Mouse (Mus musculus): ENCODE measurements around the gene Ltbp4. TPM values are rescaled to one million over a fixed set of nuclear protein-coding genes. Genes with fewer than 3 reads are reported as not detected.

Gene Ltbp4
- polyA plus RNA-seq, 1 experiment from 2014 or later: 6.1 TPM

DNA sequence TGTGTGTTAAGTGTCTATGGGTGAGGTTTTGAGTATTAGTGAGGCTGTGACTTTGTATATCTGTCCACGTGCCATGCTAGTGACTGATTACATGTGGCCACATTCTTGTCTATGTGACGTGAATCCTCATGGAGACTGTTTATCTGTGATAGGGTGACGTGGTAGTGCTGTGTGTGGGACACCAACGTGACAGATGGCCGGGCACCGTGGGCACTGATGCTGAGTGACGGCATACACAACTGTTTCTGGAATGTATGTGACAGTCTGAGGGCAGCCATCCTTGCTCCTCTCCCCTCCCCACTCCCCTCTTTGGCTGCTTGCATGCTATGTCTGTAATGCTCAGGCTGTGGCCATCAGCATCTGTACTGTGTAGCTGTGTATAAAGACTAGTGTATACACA is 76.6 kb downstream of the Ltbp4 start:
- peaks cover 36% of the 10 kb centered on the region for H3K36me3 ChIP-seq
- WGBS: 70% methylated on average over 7 of the region's 7 CpGs
- H3K4me2 ChIP-seq (replicated peaks): peak overlapping the region; percentile 75
- peak overlapping the region; percentile 30; the same call in 1 of the 2 replicates for H3K9ac ChIP-seq
- no peak overlapping the region for H3K4me3 ChIP-seq
- no peaks in the 10 kb centered on the region for H3K9me3 ChIP-seq
- ATAC-seq (ENCODE audit: low FRiP score, low read depth): no peak
- no peak overlapping the region for H3K27ac ChIP-seq
- H3K4me1 ChIP-seq: peaks cover 45% of the 10 kb centered on the region
- H3K27me3 ChIP-seq (replicated peaks): no peaks in the 10 kb centered on the region

DNA sequence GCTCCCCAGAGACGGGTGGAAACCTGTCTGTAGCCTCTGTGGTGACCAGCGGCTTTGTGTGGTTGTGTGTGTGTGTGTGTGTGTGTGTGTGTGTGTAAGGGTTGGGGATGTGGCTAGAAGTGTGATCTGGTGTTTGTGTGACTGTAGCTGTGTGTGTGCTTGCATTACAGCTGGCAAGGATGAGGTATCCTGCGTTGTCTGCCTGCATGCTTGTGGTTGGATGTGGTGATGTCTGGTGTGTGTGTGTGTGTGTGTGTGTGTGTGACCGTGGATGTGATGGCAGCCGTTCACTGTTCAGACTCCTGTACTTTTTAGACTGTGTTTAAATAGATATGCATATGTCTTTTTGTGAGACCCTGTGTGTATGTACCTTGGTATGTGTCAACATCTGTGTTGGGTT is 77.7 kb downstream of the Ltbp4 start:
- 42% methylated on average over 5 of the region's 5 CpGs for WGBS

DNA sequence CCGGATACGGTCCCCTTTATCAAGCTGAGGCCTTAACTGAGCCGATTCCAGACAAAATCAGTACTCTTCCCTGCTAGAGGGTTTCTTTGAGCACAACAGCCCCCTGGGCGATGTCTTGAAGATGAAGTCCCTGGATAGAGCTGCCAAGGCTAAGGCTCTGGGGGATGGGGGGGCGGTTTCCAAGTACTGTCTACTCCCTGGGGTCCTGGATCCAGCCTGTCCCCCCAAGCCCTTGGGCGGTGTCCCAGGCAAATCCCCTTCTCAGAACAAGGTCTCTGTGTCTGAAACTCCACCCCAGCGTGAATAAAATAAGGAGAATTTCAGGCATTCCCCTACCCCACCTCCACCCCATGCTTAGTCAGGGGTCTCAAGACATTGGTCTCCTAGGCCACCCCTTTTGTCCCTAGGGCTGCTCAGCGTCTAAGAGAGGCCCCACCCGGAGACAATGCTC is 78.2 kb downstream of the Ltbp4 start:
- Histone ChIP-seq H3K9ac (peak overlapping the region; percentile 93), H3K27me3 (replicated peaks) (no peaks in the 10 kb centered on the region), H3K4me1 (peaks cover 45% of the 10 kb centered on the region), H3K36me3 (peaks cover 25% of the 10 kb centered on the region), H3K27ac (peak overlapping the region; percentile 54), H3K4me2 (replicated peaks) (peak overlapping the region; percentile 75), H3K4me3 (peak overlapping the region; percentile 89), H3K9me3 (no peaks in the 10 kb centered on the region)
- 0 out of 2 replicates have a peak, but pooled peaks have one; percentile 5 for ATAC-seq (ENCODE audit: low FRiP score, low read depth)
- WGBS: 2% methylated on average over 9 of the region's 9 CpGs

More for the DNA sequence above, 77.7 kb downstream of the Ltbp4 start:
- H3K4me3 ChIP-seq: peak overlapping the region; percentile 89
- peaks cover 26% of the 10 kb centered on the region for H3K36me3 ChIP-seq
- peak overlapping the region; percentile 93 for H3K9ac ChIP-seq
- H3K27ac ChIP-seq: peak overlapping the region; percentile 54; the same call in 1 of the 2 replicates
- ATAC-seq (ENCODE audit: low FRiP score, low read depth): no peak
- no peaks in the 10 kb centered on the region for H3K9me3 ChIP-seq
- peak overlapping the region; percentile 75 for H3K4me2 ChIP-seq (replicated peaks)
- no peaks in the 10 kb centered on the region for H3K27me3 ChIP-seq (replicated peaks)
- H3K4me1 ChIP-seq: peaks cover 45% of the 10 kb centered on the region

DNA sequence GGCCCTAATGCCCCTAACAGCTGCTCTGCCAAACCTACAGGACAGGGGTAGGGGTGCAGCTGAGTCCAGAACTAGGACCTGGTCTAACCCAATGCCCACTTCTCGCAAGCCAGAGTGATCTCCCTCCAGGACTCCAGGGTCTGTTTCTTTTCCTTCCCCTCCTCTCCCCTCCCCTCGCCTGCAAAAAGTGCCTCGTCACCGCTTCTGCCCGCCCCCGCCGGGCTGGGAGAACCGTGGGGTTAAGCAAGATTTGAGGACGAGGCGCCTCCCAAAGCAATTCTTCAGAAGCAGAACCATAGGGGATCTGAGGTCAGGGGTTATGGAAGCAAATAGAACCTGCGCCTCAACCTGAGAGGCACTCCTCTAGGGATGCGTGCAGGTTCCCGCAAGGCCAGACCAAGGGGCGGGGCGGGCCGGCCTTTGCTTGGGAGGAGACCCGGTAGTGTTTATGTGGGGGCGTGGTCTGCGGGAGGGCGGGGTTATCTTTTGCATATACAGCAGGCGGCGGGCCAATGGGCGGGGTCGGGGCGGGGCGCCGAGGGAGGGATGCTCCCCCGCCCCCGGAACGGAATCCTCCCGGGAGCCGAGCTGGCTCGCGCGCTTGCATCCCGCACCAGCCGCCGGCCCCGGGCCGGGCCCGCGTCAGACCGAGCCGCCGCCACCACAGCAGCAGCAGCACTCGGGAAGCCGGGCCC is 79.1 kb downstream of the Ltbp4 start, which contains the start of gene Numbl:
TSS of gene Numbl (plus strand) at position 229 of the 695 bp plus-strand sequence.
- H3K4me1 ChIP-seq: peaks cover 45% of the 10 kb centered on the region
- H3K4me2 ChIP-seq (replicated peaks): peak within 1 kb of the TSS; percentile 75
- no peaks in the 10 kb centered on the region for H3K9me3 ChIP-seq
- peak within 1 kb of the TSS; percentile 93 for H3K9ac ChIP-seq
- 1% methylated on average over 44 of the region's 47 CpGs for WGBS
- no peaks in the 10 kb centered on the region for H3K27me3 ChIP-seq (replicated peaks)
- peak within 1 kb of the TSS; percentile 57 for H3K27ac ChIP-seq
- H3K36me3 ChIP-seq: peaks cover 20% of the 10 kb centered on the region
- H3K4me3 ChIP-seq: peak within 1 kb of the TSS; percentile 89
- peak; percentile 81 for ATAC-seq (ENCODE audit: low FRiP score, low read depth)

DNA sequence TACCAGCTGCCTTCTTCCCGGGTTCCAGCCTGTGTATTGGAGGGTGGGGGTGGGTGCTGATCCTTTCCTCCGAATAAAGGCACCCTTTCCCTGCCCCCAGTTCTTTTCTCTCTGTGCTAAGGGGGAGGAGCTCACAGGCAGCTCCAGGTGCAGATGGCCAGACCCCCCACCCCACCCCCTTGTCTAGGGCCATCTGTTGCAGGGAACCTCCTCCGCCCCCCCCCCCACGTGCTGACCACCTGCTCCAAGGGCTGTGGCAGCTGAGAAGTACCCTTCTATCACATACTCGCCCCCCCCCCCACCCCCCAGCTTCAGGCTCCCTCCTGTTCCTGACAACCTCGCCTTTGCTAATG is 79.7 kb downstream of the Ltbp4 start:
- Histone ChIP-seq H3K27me3 (replicated peaks) (no peaks in the 10 kb centered on the region), H3K36me3 (peaks cover 20% of the 10 kb centered on the region), H3K9ac (no peak overlapping the region), H3K9me3 (no peaks in the 10 kb centered on the region), H3K4me1 (peaks cover 45% of the 10 kb centered on the region), H3K4me3 (peak overlapping the region; percentile 89), H3K4me2 (replicated peaks) (peak overlapping the region; percentile 75), H3K27ac (peak overlapping the region; percentile 7; the same call in 1 of the 2 replicates)
- WGBS: 0% methylated on average over 6 of the region's 6 CpGs
- peak; percentile 27 for ATAC-seq (ENCODE audit: low FRiP score, low read depth)

DNA sequence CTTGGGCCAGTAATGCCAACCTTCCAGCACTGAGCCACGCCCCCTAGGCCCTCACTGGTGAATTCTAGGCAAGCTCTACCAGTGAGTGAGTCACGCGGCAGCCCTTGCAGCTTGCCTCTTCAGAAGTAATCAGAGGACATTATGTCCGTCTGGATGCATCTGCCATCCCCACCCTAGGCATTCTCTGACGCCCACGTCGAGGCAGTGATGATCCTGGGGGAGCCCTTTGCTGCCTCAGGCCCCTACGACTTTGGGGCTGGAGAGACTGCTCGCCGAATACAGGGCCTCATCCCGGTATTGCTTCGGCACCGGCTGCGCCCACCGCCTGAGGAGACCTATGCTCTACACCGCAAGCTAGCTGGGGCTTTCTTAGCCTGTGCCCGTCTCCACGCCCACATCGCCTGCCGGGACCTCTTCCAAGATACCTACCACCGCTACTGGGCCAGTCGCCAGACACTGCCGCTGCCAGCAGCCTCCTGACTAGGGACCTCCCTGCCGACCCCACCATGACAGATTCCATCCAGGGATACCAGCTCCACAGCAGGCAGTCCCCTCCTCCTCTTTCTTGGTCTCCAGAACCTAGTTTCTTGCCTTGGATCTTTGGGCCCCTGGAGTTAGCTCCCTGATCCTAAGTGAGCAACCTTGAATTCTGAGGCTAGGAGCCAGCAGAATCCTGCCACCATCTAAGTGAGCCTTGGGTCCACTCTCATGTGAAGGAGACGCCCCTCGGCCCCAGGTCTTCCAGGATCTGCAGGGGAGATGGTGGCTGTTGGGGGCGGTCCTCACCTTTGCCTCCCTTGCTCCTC is 80.2 kb downstream of the Ltbp4 start:
- H3K9ac ChIP-seq: peak overlapping the region; percentile 5
- WGBS: 10% methylated on average over 27 of the region's 27 CpGs
- peak overlapping the region; percentile 7; the same call in 1 of the 2 replicates for H3K27ac ChIP-seq
- no peaks in the 10 kb centered on the region for H3K27me3 ChIP-seq (replicated peaks)
- peak overlapping the region; percentile 89 for H3K4me3 ChIP-seq
- H3K9me3 ChIP-seq: no peaks in the 10 kb centered on the region
- H3K36me3 ChIP-seq: peaks cover 16% of the 10 kb centered on the region
- peaks cover 45% of the 10 kb centered on the region for H3K4me1 ChIP-seq
- ATAC-seq (ENCODE audit: low FRiP score, low read depth): peak; percentile 20; the same call in 1 of the 2 replicates
- peak overlapping the region; percentile 75 for H3K4me2 ChIP-seq (replicated peaks)

DNA sequence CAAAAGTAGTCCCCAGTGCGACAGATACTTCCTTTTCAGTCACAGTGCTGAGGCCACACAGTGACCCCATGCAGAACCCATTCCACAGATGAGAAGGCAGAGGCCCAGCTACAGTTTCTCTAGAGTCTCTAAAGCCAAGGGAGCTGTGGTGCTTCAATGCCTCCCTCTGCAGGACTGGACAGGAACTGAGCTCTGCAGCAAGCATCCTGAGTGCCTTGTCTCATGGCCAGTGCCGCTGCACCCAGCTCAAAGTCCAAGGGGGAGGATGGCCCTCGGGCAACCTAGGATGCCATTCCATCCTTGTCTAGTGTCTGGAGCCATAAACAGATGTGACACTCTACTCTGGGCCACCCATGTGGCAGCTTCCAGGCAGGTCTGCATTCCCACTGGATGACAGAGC is 81.8 kb downstream of the Ltbp4 start:
- no peaks in the 10 kb centered on the region for H3K27me3 ChIP-seq (replicated peaks)
- H3K27ac ChIP-seq: no peak overlapping the region
- WGBS: 64% methylated on average over 3 of the region's 3 CpGs
- H3K9me3 ChIP-seq: no peaks in the 10 kb centered on the region
- H3K4me2 ChIP-seq (replicated peaks): no peak overlapping the region
- ATAC-seq (ENCODE audit: low FRiP score, low read depth): no peak
- H3K36me3 ChIP-seq: peaks cover 14% of the 10 kb centered on the region
- no peak overlapping the region for H3K4me3 ChIP-seq
- H3K4me1 ChIP-seq: peaks cover 30% of the 10 kb centered on the region
- no peak overlapping the region for H3K9ac ChIP-seq

Other genes starting within 250 kb of the Ltbp4 start
- not detected in 2 replicates for gene Cyp2f2, start 217.8 kb downstream of the Ltbp4 start, polyA plus RNA-seq (2016; fragmentation: Nextera tagmentation; extraction: Ambion mirVana)
- gene Cyp2t4, start 184.0 kb downstream of the Ltbp4 start, polyA plus RNA-seq (2016; fragmentation: Nextera tagmentation; extraction: Ambion mirVana): 0.11 and 0.15 TPM in 2 replicates
- gene Egln2, start 170.9 kb downstream of the Ltbp4 start, polyA plus RNA-seq (2016; fragmentation: Nextera tagmentation; extraction: Ambion mirVana): 99.6 TPM in 2 replicates
- gene Rab4b, start 158.8 kb downstream of the Ltbp4 start, polyA plus RNA-seq (2016; fragmentation: Nextera tagmentation; extraction: Ambion mirVana): 97.7 and 100 TPM in 2 replicates
- 0.42 TPM in 2 replicates for gene Gm21983, start 156.6 kb downstream of the Ltbp4 start, polyA plus RNA-seq (2016; fragmentation: Nextera tagmentation; extraction: Ambion mirVana)
- 4.8 and 5.8 TPM in 2 replicates for gene Mia, start 156.5 kb downstream of the Ltbp4 start, polyA plus RNA-seq (2016; fragmentation: Nextera tagmentation; extraction: Ambion mirVana)
- 3.7 TPM in 2 replicates for gene BC024978, start 141.9 kb downstream of the Ltbp4 start, polyA plus RNA-seq (2016; fragmentation: Nextera tagmentation; extraction: Ambion mirVana)
- 259 and 260 TPM in 2 replicates for gene Snrpa, start 141.4 kb downstream of the Ltbp4 start, polyA plus RNA-seq (2016; fragmentation: Nextera tagmentation; extraction: Ambion mirVana)
- gene Itpkc, start 109.0 kb downstream of the Ltbp4 start, polyA plus RNA-seq (2016; fragmentation: Nextera tagmentation; extraction: Ambion mirVana): 8.2 and 10.4 TPM in 2 replicates
- gene Coq8b, start 104.7 kb downstream of the Ltbp4 start, polyA plus RNA-seq (2016; fragmentation: Nextera tagmentation; extraction: Ambion mirVana): 19.5 and 20.5 TPM in 2 replicates
- 62.3 and 67.8 TPM in 2 replicates for gene Numbl, start 79.3 kb downstream of the Ltbp4 start, polyA plus RNA-seq (2016; fragmentation: Nextera tagmentation; extraction: Ambion mirVana)
- 68.6 and 68.9 TPM in 2 replicates for gene Shkbp1, start 18.3 kb upstream of the Ltbp4 start, polyA plus RNA-seq (2016; fragmentation: Nextera tagmentation; extraction: Ambion mirVana)
- 0.40 TPM in 1 of 2 replicates, not detected in the other for gene Gm20479, start 19.7 kb upstream of the Ltbp4 start, polyA plus RNA-seq (2016; fragmentation: Nextera tagmentation; extraction: Ambion mirVana)
- 1.2 and 1.3 TPM in 2 replicates for gene Sptbn4, start 110.0 kb upstream of the Ltbp4 start, polyA plus RNA-seq (2016; fragmentation: Nextera tagmentation; extraction: Ambion mirVana)
- gene Blvrb, start 110.3 kb upstream of the Ltbp4 start, polyA plus RNA-seq (2016; fragmentation: Nextera tagmentation; extraction: Ambion mirVana): 21.6 and 23.0 TPM in 2 replicates
- gene Sertad3, start 136.1 kb upstream of the Ltbp4 start, polyA plus RNA-seq (2016; fragmentation: Nextera tagmentation; extraction: Ambion mirVana): 20.5 and 22.2 TPM in 2 replicates
- gene Sertad1, start 149.2 kb upstream of the Ltbp4 start, polyA plus RNA-seq (2016; fragmentation: Nextera tagmentation; extraction: Ambion mirVana): 14.6 and 14.8 TPM in 2 replicates
- 2.2 and 2.8 TPM in 2 replicates for gene Prx, start 161.6 kb upstream of the Ltbp4 start, polyA plus RNA-seq (2016; fragmentation: Nextera tagmentation; extraction: Ambion mirVana)
- gene Hipk4, start 185.6 kb upstream of the Ltbp4 start, polyA plus RNA-seq (2016; fragmentation: Nextera tagmentation; extraction: Ambion mirVana): 0.44 and 0.54 TPM in 2 replicates
- 90.8 and 91.3 TPM in 2 replicates for gene Pld3, start 215.5 kb upstream of the Ltbp4 start, polyA plus RNA-seq (2016; fragmentation: Nextera tagmentation; extraction: Ambion mirVana)
- 31.8 and 36.0 TPM in 2 replicates for gene 2310022A10Rik, start 215.5 kb upstream of the Ltbp4 start, polyA plus RNA-seq (2016; fragmentation: Nextera tagmentation; extraction: Ambion mirVana)

Data from neural tube, embryonic 12.5 days (tissue).